Mouse (Mus musculus) liver, adult 2 months (tissue): ENCODE results near the gene Morn5. TPM values are rescaled to one million over a fixed set of nuclear protein-coding genes. Genes with fewer than 3 reads are reported as not detected.

Experiments
- DNase-seq: peaks from one replicate; pipeline ENCODE4 v3.0.0-alpha.2; 2011; ENCODE audit warnings: low read depth, low spot score; ENCODE audit errors: extremely low read depth
- H3K27ac ChIP-seq: fragments of 200-500 bp; replicated peaks from 2 replicates; pipeline ENCODE4 v1.5.1; 2012; ENCODE audit warnings: low read depth, mild to moderate bottlenecking, control low read depth, inconsistent platforms, low read length; ENCODE audit not compliant: insufficient read depth
- H3K27me3 ChIP-seq: fragments of 200-500 bp; 2 replicates; pipeline ENCODE4 v1.6.1; 2012; ENCODE audit warnings: mild to moderate bottlenecking, moderate library complexity, low read length, inconsistent platforms; ENCODE audit not compliant: control insufficient read depth, insufficient read depth
- H3K36me3 ChIP-seq: fragments of 200-500 bp; 2 replicates; pipeline ENCODE4 v1.6.1; 2012; ENCODE audit warnings: low read length, inconsistent platforms; ENCODE audit not compliant: control insufficient read depth, insufficient read depth
- H3K4me1 ChIP-seq: fragments of 200-500 bp; 2 replicates; pipeline ENCODE4 v1.6.1; 2011; ENCODE audit warnings: low read length; ENCODE audit not compliant: control insufficient read depth, insufficient read depth
- H3K4me3 ChIP-seq: fragments of 200-500 bp; 2 replicates; pipeline ENCODE4 v1.5.1; 2011; ENCODE audit warnings: low read depth, mild to moderate bottlenecking, control low read depth, low read length, moderate library complexity; ENCODE audit not compliant: insufficient read depth
- H3K79me2 ChIP-seq: fragments of 200-500 bp; 2 replicates; pipeline ENCODE4 v1.6.1; 2012; ENCODE audit warnings: inconsistent platforms, mild to moderate bottlenecking, low read length, moderate library complexity; ENCODE audit not compliant: control insufficient read depth, insufficient read depth
- H3K9ac ChIP-seq: fragments of 200-500 bp; 2 replicates; pipeline ENCODE4 v1.6.1; 2012; ENCODE audit warnings: low read depth, mild to moderate bottlenecking, control low read depth, inconsistent platforms, low read length
- CTCF ChIP-seq: fragments of 200-500 bp; IDR thresholded peaks from 2 replicates; pipeline ENCODE4 v1.5.1; 2011; ENCODE audit warnings: low read depth, low read length, control low read depth
- POLR2A ChIP-seq: fragments of 200-500 bp; IDR thresholded peaks from 2 replicates; pipeline ENCODE4 v1.6.1; 2011; ENCODE audit warnings: low read length, control low read depth; ENCODE audit not compliant: insufficient read depth; ENCODE audit errors: extremely low read depth
- WGBS: fragments of 180-500 bp; shearing (Covaris S2); methylation state at CpG from one replicate; pipeline ENCODE4 v1.1.7; 2018; 5-methylcytosine and 5-hydroxymethylcytosine counted together
- polyA plus RNA-seq: library from polyadenylated mRNA; depleted of rRNA; stranded (reverse); fragments of >200 nt; gene quantifications from 2 replicates; pipeline ENCODE4 v1.2.3, GENCODE M21; 2012; rRNA removed
- total RNA-seq: library from RNA; depleted of rRNA; stranded (reverse); fragments of >200 nt; gene quantifications from 2 replicates; pipeline ENCODE4 v1.2.3, GENCODE M21; 2014; rRNA removed

Gene Morn5
- total and polyA plus RNA-seq, 2 experiments = not detected

DNA sequence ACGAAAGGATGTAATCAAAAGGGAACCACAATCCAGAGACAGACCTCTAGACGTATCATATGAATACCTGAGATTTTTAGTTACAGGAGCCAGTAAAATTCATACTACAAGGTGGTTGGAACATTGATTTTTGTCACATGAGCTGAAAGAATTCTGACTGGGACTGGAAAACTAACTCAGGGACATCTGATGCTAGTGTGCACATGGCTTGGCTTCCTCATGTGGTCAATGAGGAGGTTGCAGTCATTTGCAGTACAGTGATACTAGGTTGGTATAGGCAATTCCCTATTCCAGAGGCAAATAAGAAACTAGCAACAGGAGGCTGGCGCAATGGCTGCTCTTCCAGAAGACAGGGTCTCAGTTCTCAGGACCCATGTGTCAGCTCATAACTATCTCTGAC lies 63.4 kb downstream of the Morn5 start:
- H3K9ac ChIP-seq = no peak overlapping the region
- no peaks in the 10 kb centered on the region for H3K79me2 ChIP-seq
- H3K27me3 ChIP-seq = peaks cover 3% of the 10 kb centered on the region; the same call in 1 of the 2 replicates
- no peaks in the 10 kb centered on the region for H3K4me1 ChIP-seq
- no peak overlapping the region for H3K4me3 ChIP-seq
- H3K27ac ChIP-seq = no peak overlapping the region
- WGBS = 80% methylated on average over 3 of the region's 3 CpGs
- peak; percentile 52 for DNase-seq
- H3K36me3 ChIP-seq = peaks cover 8% of the 10 kb centered on the region
- TF ChIP-seq POLR2A = no peak

DNA sequence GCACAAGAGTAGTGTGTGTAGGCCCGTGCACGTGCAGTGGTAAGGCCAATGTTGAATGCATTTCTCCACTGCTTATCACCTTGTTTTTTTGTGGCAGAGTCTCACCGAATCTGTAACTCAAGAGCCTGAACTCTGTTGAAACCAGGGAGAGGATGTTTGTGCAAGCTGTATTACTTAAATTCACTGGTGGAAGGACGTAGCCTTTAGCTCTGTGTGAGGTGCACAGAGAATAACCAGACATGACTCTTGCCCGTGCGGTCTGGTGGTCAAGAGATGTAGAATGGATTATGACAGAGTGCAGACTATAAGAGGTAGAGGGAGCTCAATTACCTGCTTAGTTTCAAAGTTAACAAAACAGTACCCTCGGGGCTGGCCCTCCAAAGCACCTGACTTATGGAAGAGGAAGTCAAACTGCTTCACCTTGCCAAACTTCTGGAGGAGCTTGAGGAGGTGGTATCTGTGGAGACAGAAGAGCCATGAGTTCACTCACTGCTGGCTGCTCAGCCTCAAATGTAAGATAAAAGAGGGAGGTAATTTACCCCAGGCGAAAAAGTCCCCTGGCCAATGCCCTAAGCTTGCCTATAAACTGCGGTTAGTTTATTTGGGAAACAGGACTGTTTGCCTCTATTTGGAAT lies 77.7 kb downstream of the Morn5 start:
- peaks cover 48% of the 10 kb centered on the region for H3K36me3 ChIP-seq
- no peak overlapping the region for H3K27ac ChIP-seq
- no peak overlapping the region for H3K4me3 ChIP-seq
- no peaks in the 10 kb centered on the region for H3K27me3 ChIP-seq
- WGBS = 94% methylated on average over 9 of the region's 9 CpGs
- no peak for DNase-seq
- TF ChIP-seq POLR2A (no peak), CTCF (no peak)
- no peaks in the 10 kb centered on the region for H3K79me2 ChIP-seq
- peaks cover 2% of the 10 kb centered on the region; the same call in 1 of the 2 replicates for H3K4me1 ChIP-seq
- H3K9ac ChIP-seq = no peak overlapping the region

DNA sequence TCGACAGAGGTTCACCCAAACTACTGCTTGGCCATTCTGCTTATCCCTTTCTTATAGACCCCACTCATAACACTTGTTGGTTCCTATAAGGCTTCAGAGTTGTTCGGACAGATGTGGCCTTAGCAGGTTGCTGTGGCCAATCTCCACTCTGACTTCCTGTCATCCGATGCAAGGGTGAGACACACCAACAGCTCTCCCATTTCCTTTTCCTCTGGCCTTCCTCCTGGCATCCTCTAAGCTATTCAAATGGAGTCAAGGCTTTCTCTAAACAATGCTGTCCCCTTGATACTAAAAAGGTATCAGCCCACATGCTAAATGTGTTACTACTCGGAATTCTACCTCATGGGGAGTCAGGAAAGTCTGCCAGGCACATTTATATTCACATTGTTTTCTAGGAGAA lies 78.7 kb downstream of the Morn5 start:
- Histone ChIP-seq H3K27me3 (no peaks in the 10 kb centered on the region), H3K4me3 (no peak overlapping the region), H3K27ac (no peak overlapping the region), H3K36me3 (peaks cover 46% of the 10 kb centered on the region), H3K4me1 (peaks cover 2% of the 10 kb centered on the region; the same call in 1 of the 2 replicates), H3K79me2 (no peaks in the 10 kb centered on the region), H3K9ac (no peak overlapping the region)
- no peak for DNase-seq
- TF ChIP-seq CTCF (no peak), POLR2A (no peak)
- WGBS = 75% methylated on average over 4 of the region's 4 CpGs

DNA sequence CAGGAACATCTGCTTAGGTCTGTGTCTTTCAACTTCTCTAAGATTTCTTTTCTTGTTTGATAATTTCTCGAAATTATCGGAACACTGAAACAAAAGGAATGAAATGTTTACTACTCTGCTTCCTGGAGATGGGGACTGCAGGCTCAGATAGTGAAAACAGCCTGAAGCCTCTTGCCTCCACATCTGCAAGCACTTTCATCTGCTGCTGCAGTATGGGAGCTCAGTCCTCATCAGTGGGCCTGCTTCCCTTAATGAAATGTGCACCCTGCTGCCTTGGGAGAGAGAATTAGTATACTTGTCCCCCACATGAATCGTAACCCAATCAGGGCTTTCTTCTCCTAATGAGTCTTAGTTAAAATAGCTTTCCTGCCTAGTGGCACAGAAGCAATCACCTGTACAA lies 79.8 kb downstream of the Morn5 start:
- TF ChIP-seq POLR2A (no peak), CTCF (no peak)

More for the DNA sequence above, 79.8 kb downstream of the Morn5 start:
- Histone ChIP-seq H3K27ac (no peak overlapping the region), H3K36me3 (peaks cover 54% of the 10 kb centered on the region), H3K27me3 (no peaks in the 10 kb centered on the region), H3K79me2 (no peaks in the 10 kb centered on the region), H3K4me3 (no peak overlapping the region), H3K4me1 (peaks cover 2% of the 10 kb centered on the region; the same call in 1 of the 2 replicates), H3K9ac (no peak overlapping the region)
- WGBS = 79% methylated on average over 3 of the region's 3 CpGs
- no peak for DNase-seq

Other genes with a start within 250 kb of the Morn5 start
- gene Ttll11, start 69.5 kb upstream of the Morn5 start, total RNA-seq = 0.07 and 0.09 TPM in 2 replicates
- gene Ttll11, start 69.5 kb upstream of the Morn5 start, polyA plus RNA-seq = 0.15 and 0.55 TPM in 2 replicates
- 87.0 and 90.9 TPM in 2 replicates for gene Ndufa8, start 52 bp upstream of the Morn5 start, total RNA-seq
- 86.2 and 96.3 TPM in 2 replicates for gene Ndufa8, start 52 bp upstream of the Morn5 start, polyA plus RNA-seq
- gene Lhx6, start 56.0 kb downstream of the Morn5 start, total RNA-seq = 0.37 and 0.67 TPM in 2 replicates
- 1.7 and 3.0 TPM in 2 replicates for gene Lhx6, start 56.0 kb downstream of the Morn5 start, polyA plus RNA-seq
- 20.0 and 28.7 TPM in 2 replicates for gene Mrrf, start 86.9 kb downstream of the Morn5 start, total RNA-seq
- 28.0 and 31.4 TPM in 2 replicates for gene Mrrf, start 86.9 kb downstream of the Morn5 start, polyA plus RNA-seq
- 13.3 and 14.2 TPM in 2 replicates for gene Rbm18, start 87.3 kb downstream of the Morn5 start, total RNA-seq
- 4.8 and 5.6 TPM in 2 replicates for gene Rbm18, start 87.3 kb downstream of the Morn5 start, polyA plus RNA-seq
- gene Ptgs1, start 181.0 kb downstream of the Morn5 start, total RNA-seq = 12.4 and 14.4 TPM in 2 replicates
- 7.3 and 10.9 TPM in 2 replicates for gene Ptgs1, start 181.0 kb downstream of the Morn5 start, polyA plus RNA-seq